In the genomic region with DNA sequence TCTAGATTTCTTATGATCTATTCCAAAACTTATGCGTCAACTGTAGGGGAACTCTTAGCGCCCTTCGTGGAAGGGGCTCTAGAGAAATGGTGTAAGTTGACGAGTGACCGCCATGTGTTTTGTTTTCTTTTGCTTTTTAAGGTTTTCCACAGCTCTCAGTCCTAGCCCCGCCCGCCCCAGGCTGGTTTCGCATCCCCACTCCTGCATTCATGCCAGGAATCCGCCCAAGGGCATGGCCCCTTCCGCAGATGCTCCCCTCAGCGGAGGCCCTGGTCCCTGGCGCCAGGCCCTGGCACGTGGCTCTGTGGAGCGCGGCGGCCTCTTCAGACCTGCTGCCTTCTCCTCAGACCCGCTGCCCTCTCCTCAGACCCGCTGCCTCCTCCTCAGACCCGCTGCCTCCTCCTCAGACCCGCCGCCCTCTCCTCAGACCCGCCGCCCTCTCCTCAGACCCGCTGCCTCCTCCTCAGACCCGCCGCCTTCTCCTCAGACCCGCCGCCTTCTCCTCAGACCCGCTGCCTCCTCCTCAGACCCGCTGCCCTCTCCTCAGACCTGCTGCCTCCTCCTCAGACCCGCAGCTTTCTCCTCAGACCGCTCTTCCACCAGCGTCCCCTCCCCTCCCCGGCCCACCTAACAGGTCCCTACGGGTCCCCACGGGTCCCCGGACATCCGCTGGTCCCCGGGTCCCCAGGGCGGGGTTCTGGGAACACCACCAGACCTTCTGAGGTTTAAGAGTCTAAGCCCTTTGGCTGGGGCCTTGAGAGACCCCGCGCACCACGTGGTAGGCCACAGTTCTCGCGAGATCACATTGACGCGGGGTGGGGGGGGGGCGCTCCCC, we compare ENCODE assay signal across 8 mouse cellular contexts. TPM values are rescaled to one million over a fixed set of nuclear protein-coding genes. Genes with fewer than 3 reads are reported as not detected.
DNase-seq lines count a peak whose midpoint lies in the region; ATAC-seq lines count a peak whose summit lies in the region.
"Had no signal": no experiment of that assay in that cellular context is flagged by ENCODE, and none has a peak within 500 bp of the region (broad histone marks: within the 10 kb centered on the region; RNA-seq: fewer than 3 reads in every experiment).

No protein-coding gene starts in this region.

- 0 out of 2 replicates have a peak, but pooled peaks cover 4% of the 10 kb centered on the region for H3K9me3 ChIP-seq in forebrain, embryonic 12.5 days
- H3K9me3 ChIP-seq in intestine, embryonic 15.5 days = no peaks in the 10 kb centered on the region
- peaks cover 10% of the 10 kb centered on the region; the same call in 1 of the 2 replicates for H3K9me3 ChIP-seq in neural tube, embryonic 13.5 days

- 24% methylated on average over 48 of the region's 48 CpGs for WGBS in forebrain, embryonic 12.5 days
- WGBS in intestine, embryonic 15.5 days = 16% methylated on average over 40 of the region's 48 CpGs
- WGBS in neural tube, embryonic 13.5 days = 21% methylated on average over 47 of the region's 48 CpGs

- H3K4me3 ChIP-seq in forebrain, embryonic 12.5 days (replicated peaks) = peak overlapping the region; percentile 36
- peak overlapping the region; percentile 31 for H3K4me3 ChIP-seq in intestine, embryonic 15.5 days (replicated peaks)
- H3K4me3 ChIP-seq in neural tube, embryonic 13.5 days = peak overlapping the region; percentile 38

- H3K4me1 ChIP-seq in forebrain, embryonic 12.5 days = peaks cover 7% of the 10 kb centered on the region
- no peaks in the 10 kb centered on the region for H3K4me1 ChIP-seq in intestine, embryonic 15.5 days (replicated peaks)
- H3K4me1 ChIP-seq in neural tube, embryonic 13.5 days (replicated peaks) = peaks cover 6% of the 10 kb centered on the region; the same call in 1 of the 2 replicates

- H3K27ac ChIP-seq in forebrain, embryonic 12.5 days = no peak overlapping the region
- H3K27ac ChIP-seq in intestine, embryonic 15.5 days = no peak overlapping the region
- no peak overlapping the region for H3K27ac ChIP-seq in neural tube, embryonic 13.5 days (replicated peaks)

- H3K4me2 ChIP-seq in forebrain, embryonic 12.5 days = peak overlapping the region; percentile 57
- peak overlapping the region; percentile 68 for H3K4me2 ChIP-seq in intestine, embryonic 15.5 days (replicated peaks)
- H3K4me2 ChIP-seq in neural tube, embryonic 13.5 days = peak overlapping the region; percentile 58

- 0 out of 2 replicates have a peak, but pooled peaks have one; percentile 36 for ATAC-seq in forebrain, embryonic 12.5 days (ENCODE audit: low FRiP score)
- ATAC-seq in intestine, embryonic 15.5 days = no peak
- ATAC-seq in neural tube, embryonic 13.5 days (ENCODE audit: low read depth) = peak; percentile 53; the same call in 1 of the 2 replicates
- ATAC-seq in cerebellum, adult (ENCODE audit: insufficient number of reproducible peaks, low FRiP score, low TSS enrichment) = no peak

- DNase-seq in lung, postnatal 10 days = peak; percentile 23
- no peak for DNase-seq in lung, postnatal 25 days (ENCODE audit: low spot score)
- DNase-seq in spleen, postnatal 4 days (ENCODE audit: low spot score in 2 of 2) = no peak

- H3K36me3 ChIP-seq in forebrain, embryonic 12.5 days (replicated peaks) = no peaks in the 10 kb centered on the region
- no peaks in the 10 kb centered on the region for H3K36me3 ChIP-seq in intestine, embryonic 15.5 days
- no peaks in the 10 kb centered on the region for H3K36me3 ChIP-seq in neural tube, embryonic 13.5 days

- peaks cover 19% of the 10 kb centered on the region for H3K27me3 ChIP-seq in forebrain, embryonic 12.5 days
- H3K27me3 ChIP-seq in intestine, embryonic 15.5 days (replicated peaks) = no peaks in the 10 kb centered on the region
- H3K27me3 ChIP-seq in neural tube, embryonic 13.5 days = peaks cover 6% of the 10 kb centered on the region; the same call in 1 of the 2 replicates

- peak overlapping the region; percentile 33 for H3K9ac ChIP-seq in forebrain, embryonic 12.5 days
- peak overlapping the region; percentile 26 for H3K9ac ChIP-seq in intestine, embryonic 15.5 days
- peak overlapping the region; percentile 66 for H3K9ac ChIP-seq in neural tube, embryonic 13.5 days

RNA-seq across cellular contexts. Expression of a gene that starts 22.3 kb away (rescaled TPM):
- 0.26 and 1.6 TPM in 2 replicates for polyA plus RNA-seq in forebrain, embryonic 12.5 days (2016; fragmentation: Nextera tagmentation; extraction: Ambion mirVana)
- polyA plus RNA-seq in intestine, embryonic 15.5 days (2015; fragmentation: Nextera tagmentation; extraction: Ambion mirVana) = not detected in 2 replicates
- polyA plus RNA-seq in neural tube, embryonic 13.5 days (2015; fragmentation: Nextera tagmentation; extraction: Ambion mirVana) = not detected in 2 replicates
- polyA plus RNA-seq: spleen, adult 2 months had no signal

RNA-seq across cellular contexts. Expression of a gene that starts 23.2 kb away (rescaled TPM):
- 2.3 and 3.2 TPM in 2 replicates for polyA plus RNA-seq in forebrain, embryonic 12.5 days (2016; fragmentation: Nextera tagmentation; extraction: Ambion mirVana)
- polyA plus RNA-seq in intestine, embryonic 15.5 days (2015; fragmentation: Nextera tagmentation; extraction: Ambion mirVana) = 1.1 and 1.7 TPM in 2 replicates
- polyA plus RNA-seq in neural tube, embryonic 13.5 days (2015; fragmentation: Nextera tagmentation; extraction: Ambion mirVana) = 6.8 and 7.3 TPM in 2 replicates
- polyA plus RNA-seq: spleen, adult 2 months had no signal

Comparison
In these comparisons a context has a peak if more than half of its experiments do, and no peak if none do; other contexts are left out.
1. ATAC-seq: peak in forebrain, embryonic 12.5 days (single experiment) and neural tube, embryonic 13.5 days (single experiment); none in intestine, embryonic 15.5 days (single experiment) and cerebellum, adult (single experiment).
2. Peak in every context shown above with its lines, with median percentiles within 50 percentile points of each other: H3K4me2 ChIP-seq, H3K4me3 ChIP-seq and H3K9ac ChIP-seq.